Mouse (Mus musculus) CD4-positive helper T cell, adult 2 months (primary cell): ENCODE results near the gene Prl7d1.
"Not testable (repeated sequence)": the region's sequence is repeated elsewhere in the genome, so short reads cannot be mapped to it uniquely, and the experiment has no call there.

Experiments
- DNase-seq: peaks from one replicate; pipeline ENCODE4 v3.0.0-alpha.2; 2012; ENCODE audit warnings: low read depth, missing footprints, low spot score

The Prl7d1 gene

GRCm38 (mm10) chr13:27716636-27717035, at the start of gene Prl7d1:
Prl7d1 (minus strand) TSS chr13:27716736.
- DNase-seq, result no peak

- no peak for DNase-seq
These were observed 18.1 kb upstream of the Prl7d1 start for GRCm38 (mm10) chr13:27734512-27735186.

DNA sequence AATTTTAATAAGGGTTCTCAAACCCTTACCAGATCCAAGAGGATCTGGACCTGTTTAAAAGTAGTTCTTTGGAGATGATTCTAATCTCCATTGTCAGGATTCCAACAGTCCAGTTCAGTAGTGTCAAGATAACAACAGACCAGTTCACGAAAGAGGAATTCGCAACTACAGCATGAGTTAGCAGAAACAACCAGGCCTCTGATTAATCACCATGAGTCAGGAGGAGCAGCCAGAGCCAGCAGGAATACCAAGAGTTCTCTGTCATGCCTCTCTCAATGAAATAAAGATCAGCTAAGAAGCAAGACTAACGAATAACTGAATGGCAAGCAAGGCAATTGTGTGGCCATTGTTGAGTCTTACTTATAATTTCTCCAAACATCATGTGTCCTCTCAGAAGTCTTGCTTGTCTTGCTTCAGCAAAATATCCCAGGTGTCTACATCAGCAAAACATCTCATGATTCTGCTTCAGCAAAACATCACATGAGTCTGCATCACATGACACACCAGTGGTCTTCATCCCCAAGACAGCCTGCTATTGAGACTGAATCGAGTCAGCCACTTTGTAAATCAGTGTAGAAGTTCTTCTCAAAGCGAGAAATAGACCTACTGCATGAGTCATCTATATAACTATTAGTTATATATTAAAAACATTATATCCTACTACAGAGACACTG, 13.9 kb upstream of the Prl7d1 start:
- not testable (repeated sequence) for DNase-seq

DNA sequence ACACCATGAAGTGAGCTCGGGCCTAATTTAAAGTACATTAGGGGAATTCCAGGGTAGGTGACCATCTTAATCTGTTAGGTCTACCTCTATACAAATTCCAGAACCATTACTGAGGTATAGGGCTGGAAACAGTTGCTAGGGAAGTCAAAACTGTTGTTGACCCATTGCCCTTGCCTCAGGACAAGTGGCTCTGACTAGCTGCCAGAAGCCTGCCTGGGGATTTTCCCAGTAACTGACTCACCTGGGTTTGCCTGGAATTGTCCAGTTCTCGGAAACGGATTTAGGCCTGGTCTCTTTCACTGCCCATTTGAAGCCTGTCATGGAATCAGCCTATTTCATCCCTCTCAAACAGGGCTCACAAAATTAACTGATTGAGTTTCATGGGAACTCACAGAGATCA, 8.5 kb upstream of the Prl7d1 start:
- not testable (repeated sequence) for DNase-seq

- no peak for DNase-seq
These were observed 10.0 kb downstream of the Prl7d1 start for GRCm38 (mm10) chr13:27706521-27706920.

DNA sequence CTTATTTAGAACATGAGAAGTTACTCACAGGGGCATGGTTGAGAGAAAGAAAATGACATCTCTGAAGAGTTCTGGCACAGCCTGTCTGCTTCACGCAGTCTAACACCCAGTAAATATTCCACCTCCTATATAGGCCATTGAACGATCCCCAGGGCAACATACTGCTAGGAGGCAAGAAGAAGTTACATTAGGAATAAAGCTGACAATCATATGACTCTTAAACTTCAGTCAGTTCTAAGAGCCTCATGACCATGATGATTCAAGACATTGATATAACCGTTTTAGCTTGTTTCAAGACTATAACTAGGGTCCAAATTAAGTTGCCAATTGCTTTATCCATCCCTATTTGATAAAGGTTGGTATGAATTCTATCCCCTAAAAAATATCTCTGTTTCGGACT, 48.6 kb downstream of the Prl7d1 start, which contains the start of gene Prl7a2:
Gene Prl7a2, minus strand, starts transcription at position 101 of the 400 bp plus-strand sequence.
- DNase-seq, result no peak

DNA sequence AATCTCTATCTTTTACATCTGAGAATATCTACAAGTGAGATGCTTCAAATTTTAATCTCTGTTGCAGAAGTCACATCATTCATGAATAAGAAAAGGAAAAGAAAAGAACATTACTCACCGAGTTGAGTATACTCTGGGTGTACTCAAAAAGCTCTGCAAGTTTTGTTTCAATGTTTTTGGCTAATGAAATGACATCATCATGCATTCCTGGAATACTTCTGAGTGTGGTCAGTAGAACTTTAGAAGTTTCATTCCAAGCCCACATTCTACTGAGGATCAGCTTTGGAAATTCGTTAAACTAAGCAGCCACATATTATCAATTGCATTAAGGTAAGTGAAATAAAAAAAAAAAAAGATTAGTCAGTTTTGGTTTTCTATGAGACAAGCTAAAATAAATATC, 55.8 kb downstream of the Prl7d1 start:
- no peak for DNase-seq
